Mouse (Mus musculus) erythroblast, embryonic 14.5 days (primary cell): Measurements from ENCODE around the gene Tmem242. TPM values are rescaled to one million over a fixed set of nuclear protein-coding genes. Genes with fewer than 3 reads are reported as not detected.

Experiments used
- H3K27me3 ChIP-seq: 2 replicates; pipeline ENCODE4 v1.6.1; 2012; ENCODE audit warnings: inconsistent platforms; ENCODE audit not compliant: control insufficient read depth
- H3K36me3 ChIP-seq: 2 replicates; pipeline ENCODE4 v1.6.1; 2012; ENCODE audit warnings: mild to moderate bottlenecking, inconsistent platforms; ENCODE audit not compliant: control insufficient read depth
- H3K4me1 ChIP-seq: 2 replicates; pipeline ENCODE4 v1.6.1; 2012; ENCODE audit warnings: inconsistent platforms; ENCODE audit not compliant: control insufficient read depth
- H3K4me3 ChIP-seq: replicated peaks from 2 replicates; pipeline ENCODE3; 2012; ENCODE audit warnings: moderate library complexity, mild to moderate bottlenecking, inconsistent platforms
- H3K9me3 ChIP-seq: 2 replicates; pipeline ENCODE4 v1.6.1; 2012; ENCODE audit warnings: low read length, inconsistent platforms, mixed read lengths; ENCODE audit not compliant: control insufficient read depth
- GATA1 ChIP-seq: IDR thresholded peaks from 2 replicates; pipeline ENCODE4 v1.6.1; 2012; ENCODE audit warnings: low read length, inconsistent platforms, mixed read lengths
- TAL1 ChIP-seq: IDR thresholded peaks from 3 replicates; pipeline ENCODE4 v1.6.1; 2012; ENCODE audit warnings: low read length, inconsistent platforms, mixed read lengths
- polyA plus RNA-seq: library from polyadenylated mRNA; stranded (reverse); fragments of >175 nt; gene quantifications from 2 replicates; pipeline ENCODE4 v1.2.3, GENCODE M21; 2012

Gene Tmem242
- 1.8 and 2.8 TPM in 2 replicates for polyA plus RNA-seq

DNA sequence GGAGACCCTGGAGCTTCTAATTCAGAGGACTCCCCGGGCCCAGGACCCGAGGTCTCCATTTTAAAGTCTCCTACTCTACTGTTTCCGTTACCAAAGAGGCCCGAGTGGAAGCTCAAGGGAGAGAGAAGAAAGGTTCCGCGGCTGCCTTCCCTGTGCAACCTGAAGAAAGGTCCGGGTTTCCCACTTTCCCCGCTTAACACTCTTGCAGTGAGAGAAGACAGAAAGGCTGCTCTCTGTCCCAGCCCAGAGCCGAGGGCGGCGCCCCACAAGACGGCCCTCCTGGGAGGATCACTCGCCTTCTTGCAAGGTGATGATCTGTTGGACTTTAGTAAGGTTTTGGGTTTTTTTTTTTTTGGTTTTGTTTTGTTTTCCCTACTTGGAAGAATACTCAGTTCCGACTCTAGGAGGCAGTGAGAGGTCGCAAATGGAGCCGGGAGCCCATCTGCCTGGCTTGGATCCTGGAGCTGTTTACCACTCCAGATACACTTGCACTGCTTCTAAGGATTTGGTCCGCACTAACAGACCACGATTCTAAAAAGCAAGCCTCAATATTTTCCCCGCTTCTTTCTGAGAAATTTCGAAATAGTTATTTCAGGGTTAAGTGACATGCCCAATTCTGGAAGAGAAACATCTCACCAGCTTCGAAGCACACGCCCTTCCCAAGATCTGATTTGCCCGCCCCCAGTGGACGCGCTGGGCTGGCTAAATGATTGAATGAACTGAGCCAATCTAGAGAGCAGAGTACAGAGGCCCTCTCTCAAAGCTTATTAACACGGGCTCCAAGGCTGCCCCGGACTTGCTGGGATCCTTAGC lies at the start of gene Tmem242:
TSS of gene Tmem242 (minus strand) at position 101 of the 813 bp plus-strand sequence.
- no peak for TF ChIP-seq TAL1
- no peak for TF ChIP-seq GATA1
- Histone ChIP-seq H3K4me3 (peak within 1 kb of the TSS; percentile 83), H3K36me3 (peaks cover 5% of the 10 kb centered on the region), H3K9me3 (no peaks in the 10 kb centered on the region), H3K27me3 (peaks cover 14% of the 10 kb centered on the region), H3K4me1 (peaks cover 21% of the 10 kb centered on the region)

DNA sequence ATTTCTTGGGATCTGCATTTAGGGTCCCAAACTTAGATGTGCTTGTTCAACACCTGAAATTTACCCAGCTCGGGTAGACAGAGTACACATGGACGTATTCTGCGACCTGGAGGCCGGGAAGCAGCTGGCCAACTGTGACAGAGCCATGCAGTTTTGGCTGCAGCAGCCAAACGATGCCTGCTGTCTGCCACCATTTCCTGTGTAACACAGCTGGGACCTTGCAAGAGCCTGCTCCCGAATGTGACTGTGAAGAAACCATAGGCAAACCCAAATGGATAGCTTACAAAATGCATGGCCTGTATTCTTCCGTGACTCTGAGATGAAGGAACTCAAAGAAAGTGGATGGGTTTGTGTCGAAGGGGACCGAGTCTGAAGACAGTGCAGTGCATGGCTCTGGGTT lies 48.1 kb upstream of the Tmem242 start:
- Histone ChIP-seq H3K36me3 (peaks cover 2% of the 10 kb centered on the region; the same call in 1 of the 2 replicates), H3K4me1 (peaks cover 45% of the 10 kb centered on the region), H3K4me3 (no peak overlapping the region), H3K27me3 (no peaks in the 10 kb centered on the region), H3K9me3 (peaks cover 10% of the 10 kb centered on the region)
- no peak for TF ChIP-seq GATA1
- no peak for TF ChIP-seq TAL1

GRCm38 (mm10) chr17:5484663-5485062 lies 44.6 kb upstream of the Tmem242 start:
- Histone ChIP-seq H3K4me1 (peaks cover 22% of the 10 kb centered on the region), H3K4me3 (no peak overlapping the region), H3K9me3 (peaks cover 10% of the 10 kb centered on the region), H3K36me3 (peaks cover 2% of the 10 kb centered on the region; the same call in 1 of the 2 replicates), H3K27me3 (peaks cover 6% of the 10 kb centered on the region)
- TF ChIP-seq GATA1, result no peak
- TF ChIP-seq TAL1, result no peak

DNA sequence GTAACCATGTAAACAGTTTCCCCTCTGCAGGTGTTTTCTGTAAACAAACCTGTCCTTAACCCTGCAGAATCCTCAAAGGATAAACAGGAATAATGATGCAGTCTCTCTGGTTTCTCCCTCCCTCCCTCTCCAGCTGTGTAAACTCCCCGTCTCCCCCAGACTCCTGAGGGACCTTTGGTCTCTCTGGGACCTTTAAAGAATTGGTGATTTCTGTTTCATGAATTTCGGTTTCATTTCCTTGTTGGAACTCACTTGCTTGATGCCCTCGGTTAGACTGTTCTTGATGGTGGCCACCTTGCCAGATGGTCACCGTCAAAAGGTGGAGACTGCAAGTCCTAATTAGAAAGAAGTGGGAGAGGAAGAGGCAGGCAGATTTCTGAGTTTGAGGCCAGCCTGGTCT lies 43.4 kb upstream of the Tmem242 start:
- Histone ChIP-seq H3K27me3 (peaks cover 6% of the 10 kb centered on the region), H3K4me1 (peaks cover 22% of the 10 kb centered on the region), H3K36me3 (peaks cover 2% of the 10 kb centered on the region; the same call in 1 of the 2 replicates), H3K9me3 (peaks cover 10% of the 10 kb centered on the region), H3K4me3 (no peak overlapping the region)
- TF ChIP-seq TAL1, result no peak
- no peak for TF ChIP-seq GATA1

GRCm38 (mm10) chr17:5475960-5476725 lies 36.1 kb upstream of the Tmem242 start:
- Histone ChIP-seq H3K27me3 (peaks cover 13% of the 10 kb centered on the region), H3K36me3 (no peaks in the 10 kb centered on the region), H3K4me1 (peaks cover 13% of the 10 kb centered on the region), H3K4me3 (no peak overlapping the region), H3K9me3 (no peaks in the 10 kb centered on the region)
- TF ChIP-seq GATA1, result no peak
- TF ChIP-seq TAL1, result no peak

DNA sequence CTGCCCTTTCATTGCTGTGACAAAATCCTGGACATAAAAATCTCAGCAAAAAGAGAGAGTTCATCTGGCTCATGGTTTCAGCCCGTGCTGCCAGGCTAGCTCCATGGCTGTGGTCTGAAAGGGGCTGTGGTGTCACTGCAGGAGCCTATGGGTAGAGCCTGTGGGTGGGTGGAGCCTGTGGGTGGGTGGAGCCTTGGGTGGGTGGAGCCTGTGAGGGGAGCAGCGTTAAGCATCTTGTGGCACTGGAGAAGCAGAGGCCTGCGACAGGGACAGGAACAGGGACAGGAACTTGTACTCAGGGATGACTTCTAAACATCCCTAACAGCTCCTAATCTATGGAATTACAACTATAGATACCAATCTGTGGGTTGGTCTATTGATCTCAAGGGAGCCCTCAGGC lies 32.2 kb upstream of the Tmem242 start:
- peaks cover 20% of the 10 kb centered on the region for H3K27me3 ChIP-seq
- H3K36me3 ChIP-seq, result no peaks in the 10 kb centered on the region
- peaks cover 13% of the 10 kb centered on the region for H3K4me1 ChIP-seq
- no peak overlapping the region for H3K4me3 ChIP-seq
- TF ChIP-seq GATA1 (no peak), TAL1 (no peak)
- H3K9me3 ChIP-seq, result no peaks in the 10 kb centered on the region

DNA sequence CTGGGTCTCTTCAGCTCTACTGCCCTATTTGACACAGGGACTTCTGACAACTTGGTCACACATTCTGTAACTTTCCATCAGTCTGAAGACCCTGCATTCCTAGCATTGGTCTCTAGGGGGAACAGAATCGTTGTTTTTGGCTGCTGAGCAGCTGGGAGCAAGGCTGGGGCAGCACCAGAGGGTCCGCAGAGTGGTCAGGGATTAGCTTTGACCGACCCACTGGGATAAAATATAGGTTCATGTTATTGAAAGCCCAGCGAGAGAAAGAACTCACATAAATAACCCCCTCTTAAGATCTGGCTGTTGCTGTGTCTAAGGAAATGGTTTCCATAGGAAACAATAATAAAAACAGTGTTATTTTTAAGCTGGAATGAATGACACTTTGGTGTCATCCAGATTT lies 27.1 kb upstream of the Tmem242 start:
- Histone ChIP-seq H3K4me1 (peaks cover 2% of the 10 kb centered on the region), H3K4me3 (no peak overlapping the region)
- no peak for TF ChIP-seq GATA1
- TF ChIP-seq TAL1, result no peak

GRCm38 (mm10) chr17:5466736-5467135 lies 26.7 kb upstream of the Tmem242 start:
- TF ChIP-seq TAL1 (no peak), GATA1 (no peak)
- no peaks in the 10 kb centered on the region for H3K9me3 ChIP-seq

More for the DNA sequence above, 27.1 kb upstream of the Tmem242 start:
- Histone ChIP-seq H3K36me3 (no peaks in the 10 kb centered on the region), H3K9me3 (no peaks in the 10 kb centered on the region), H3K27me3 (peaks cover 27% of the 10 kb centered on the region)

DNA sequence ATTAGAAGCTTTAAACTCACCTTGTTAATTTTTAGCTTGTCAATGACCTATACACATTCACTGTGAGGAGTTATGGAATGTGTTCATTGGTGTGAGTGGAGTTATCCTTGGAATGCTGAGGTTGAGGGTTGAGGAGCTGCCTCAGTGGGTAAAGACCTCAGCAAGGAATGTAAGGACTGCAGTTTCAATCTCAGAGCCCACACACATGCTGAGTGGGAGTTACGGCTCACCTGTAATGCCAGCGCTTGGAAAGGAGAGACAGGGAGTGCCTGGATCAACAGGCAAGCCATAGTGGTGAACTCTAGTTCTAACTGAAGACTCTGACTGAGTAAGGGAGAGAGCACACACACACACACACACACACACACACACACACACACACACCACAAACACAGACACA lies 23.9 kb upstream of the Tmem242 start:
- H3K9me3 ChIP-seq, result no peaks in the 10 kb centered on the region
- no peaks in the 10 kb centered on the region for H3K4me1 ChIP-seq
- H3K4me3 ChIP-seq, result no peak overlapping the region
- peaks cover 22% of the 10 kb centered on the region for H3K27me3 ChIP-seq
- no peaks in the 10 kb centered on the region for H3K36me3 ChIP-seq
- no peak for TF ChIP-seq TAL1
- TF ChIP-seq GATA1, result no peak

More at GRCm38 (mm10) chr17:5466736-5467135, 26.7 kb upstream of the Tmem242 start:
- no peaks in the 10 kb centered on the region; the same call in 1 of the 2 replicates for H3K4me1 ChIP-seq
- no peak overlapping the region for H3K4me3 ChIP-seq
- H3K36me3 ChIP-seq, result no peaks in the 10 kb centered on the region
- peaks cover 27% of the 10 kb centered on the region for H3K27me3 ChIP-seq
